Mouse (Mus musculus): ENCODE data around the gene Skint11. TPM values are rescaled to one million over a fixed set of nuclear protein-coding genes. Genes with fewer than 3 reads are reported as not detected.

Skint11 gene
- not detected in 2 replicates for polyA plus RNA-seq (2015; fragmentation: Nextera tagmentation; extraction: Ambion mirVana)

DNA sequence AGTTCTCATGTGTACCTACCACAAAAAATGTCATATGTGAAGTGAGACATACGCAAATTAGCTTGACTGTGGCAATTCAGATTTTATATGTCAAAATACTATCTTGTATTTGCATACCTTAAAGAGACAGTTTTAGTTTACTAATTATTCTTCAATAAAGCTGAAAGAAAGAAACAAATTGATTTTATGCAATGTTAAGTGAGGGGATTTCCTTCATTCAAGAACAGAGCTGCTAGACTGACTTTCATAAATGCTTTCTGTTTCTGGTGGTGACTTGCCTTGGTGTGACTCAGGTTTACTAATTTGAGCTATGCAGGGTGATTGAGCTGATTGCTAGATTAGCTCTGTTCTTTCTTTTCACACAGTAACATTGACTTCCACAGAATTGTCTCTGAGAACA lies at the start of gene Skint11:
Gene Skint11, plus strand, starts transcription at position 301 of the 400 bp plus-strand sequence.

Other genes starting within 250 kb of the Skint11 start
- gene Skint5, start 163.9 kb upstream of the Skint11 start, polyA plus RNA-seq (2015; fragmentation: Nextera tagmentation; extraction: Ambion mirVana): not detected in 2 replicates
- 1.5 and 2.1 TPM in 2 replicates for gene Trabd2b, start 243.3 kb downstream of the Skint11 start, polyA plus RNA-seq (2015; fragmentation: Nextera tagmentation; extraction: Ambion mirVana)